Mouse (Mus musculus) cerebellum, adult (tissue): ENCODE data around the gene Otud7b.

Experiments used
- ATAC-seq: cut with Nextera tagmentation; 2 replicates; pipeline ENCODE4 v1.9.2; 2017; ENCODE audit warnings: mild to moderate bottlenecking, moderate library complexity, mixed read lengths; ENCODE audit not compliant: insufficient number of reproducible peaks, low FRiP score, low TSS enrichment

The Otud7b gene

DNA sequence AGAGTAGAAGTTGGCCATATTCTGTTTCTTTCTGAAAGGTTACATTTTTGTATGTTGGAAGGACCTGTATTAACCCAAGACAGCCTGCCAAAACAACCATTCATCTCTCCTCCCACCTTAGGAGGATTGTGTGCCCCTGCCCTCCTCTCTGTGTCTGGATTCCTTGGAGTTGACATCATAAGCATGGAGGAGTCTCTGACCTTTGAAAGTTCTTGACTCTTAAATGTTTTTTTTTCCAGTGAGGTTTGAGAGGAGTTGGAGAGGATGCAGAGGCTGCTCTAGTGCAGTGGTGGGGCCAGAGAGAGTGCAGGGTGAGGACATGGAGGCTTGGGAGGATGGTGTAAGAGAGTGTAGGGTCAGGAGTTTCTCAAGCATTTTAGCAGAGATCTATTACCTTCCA is 23.8 kb downstream of the Otud7b start:
- no peak for ATAC-seq

DNA sequence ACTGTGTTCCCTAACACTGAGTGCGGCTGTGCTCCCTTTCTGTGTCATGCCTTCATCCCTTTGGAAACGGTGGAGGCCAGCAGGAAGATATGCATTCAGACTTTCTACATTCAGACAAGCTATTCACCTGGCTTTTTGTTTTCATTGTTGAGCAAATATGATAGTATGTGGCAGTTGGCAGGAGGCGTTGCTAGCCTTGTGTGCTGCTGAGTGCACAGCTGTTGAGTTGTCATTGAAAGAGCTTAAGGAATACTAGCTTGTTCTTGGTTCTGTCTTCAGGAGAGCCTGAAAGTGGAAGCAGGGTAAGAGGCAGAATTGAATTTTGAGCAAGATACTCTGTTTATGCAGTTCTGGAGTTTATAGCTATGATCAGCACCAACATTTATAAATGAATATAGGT is 28.2 kb downstream of the Otud7b start:
- no peak for ATAC-seq

- ATAC-seq = no peak
Measured at GRCm38 (mm10) chr3:96133327-96133905, 29.1 kb downstream of the Otud7b start.

GRCm38 (mm10) chr3:96135011-96135410 is 30.7 kb downstream of the Otud7b start:
- no peak for ATAC-seq

- no peak for ATAC-seq
Measured at GRCm38 (mm10) chr3:96147950-96148349, 43.6 kb downstream of the Otud7b start.

DNA sequence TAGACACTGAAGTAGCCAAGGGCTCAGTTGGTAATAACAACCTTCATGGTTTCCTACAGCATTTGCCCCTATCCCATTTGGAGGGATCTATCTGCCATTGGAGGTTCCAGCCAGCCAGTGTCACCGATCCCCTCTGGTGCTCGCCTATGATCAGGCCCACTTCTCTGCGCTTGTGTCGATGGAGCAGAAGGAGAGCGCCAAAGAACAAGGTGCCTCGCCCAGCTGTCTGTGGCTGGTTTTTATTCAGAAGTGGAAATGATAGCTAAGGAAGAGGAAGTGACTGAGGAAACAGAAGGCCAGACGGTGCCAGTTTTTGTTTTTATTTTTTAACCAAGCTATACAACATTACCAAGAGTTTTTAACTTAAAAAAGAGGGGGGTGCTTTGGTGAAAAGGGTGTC is 47.5 kb downstream of the Otud7b start:
- ATAC-seq = no peak

- ATAC-seq = no peak
Measured at GRCm38 (mm10) chr3:96152611-96153010, 48.3 kb downstream of the Otud7b start.

DNA sequence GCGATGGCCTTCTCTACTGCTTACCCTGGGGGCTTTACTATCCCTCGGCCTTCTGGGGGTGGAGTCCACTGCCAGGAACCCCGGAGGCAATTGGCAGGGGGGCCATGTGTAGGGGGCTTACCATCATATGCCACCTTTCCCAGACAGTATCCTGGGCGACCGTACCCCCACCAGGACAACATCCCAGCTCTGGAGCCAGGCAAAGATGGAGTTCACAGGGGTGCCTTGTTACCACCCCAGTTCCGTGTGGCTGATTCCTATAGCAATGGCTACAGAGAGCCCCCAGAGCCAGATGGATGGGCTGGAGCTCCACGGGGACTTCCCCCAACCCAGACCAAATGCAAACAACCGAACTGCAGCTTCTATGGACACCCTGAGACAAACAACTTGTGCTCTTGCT is 51.2 kb downstream of the Otud7b start:
- ATAC-seq = no peak

- ATAC-seq = no peak
Measured at GRCm38 (mm10) chr3:96159820-96160219, 55.5 kb downstream of the Otud7b start.

DNA sequence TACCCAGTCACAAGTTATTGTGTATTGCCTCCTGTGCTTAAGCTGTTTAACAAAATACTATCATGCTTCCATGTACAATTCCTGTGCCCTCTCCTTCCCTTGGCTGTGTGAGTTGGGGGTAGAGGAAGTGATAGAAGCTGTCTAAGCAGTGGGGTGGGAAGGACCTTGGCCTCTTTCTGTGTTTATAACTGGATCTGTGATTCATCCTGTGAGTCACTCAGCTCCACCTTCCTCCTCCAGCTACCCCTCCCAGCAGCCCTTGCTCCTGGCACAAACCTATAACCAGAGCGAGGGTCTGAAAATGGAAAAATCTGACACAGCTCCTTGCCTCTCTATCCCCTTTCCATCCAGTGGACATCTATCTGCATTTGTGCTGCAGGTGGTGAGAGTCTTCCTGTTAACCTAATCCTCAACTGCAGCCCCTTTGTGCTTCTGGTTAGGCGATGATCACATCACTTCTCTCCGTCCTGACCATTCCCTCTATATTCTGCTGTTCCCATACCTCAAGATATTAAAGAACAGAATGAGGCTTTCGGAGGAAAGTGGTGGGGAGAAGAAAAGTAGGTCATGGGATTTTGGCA is 56.0 kb downstream of the Otud7b start:
- ATAC-seq = peak; percentile 27; the same call in 1 of the 2 replicates

DNA sequence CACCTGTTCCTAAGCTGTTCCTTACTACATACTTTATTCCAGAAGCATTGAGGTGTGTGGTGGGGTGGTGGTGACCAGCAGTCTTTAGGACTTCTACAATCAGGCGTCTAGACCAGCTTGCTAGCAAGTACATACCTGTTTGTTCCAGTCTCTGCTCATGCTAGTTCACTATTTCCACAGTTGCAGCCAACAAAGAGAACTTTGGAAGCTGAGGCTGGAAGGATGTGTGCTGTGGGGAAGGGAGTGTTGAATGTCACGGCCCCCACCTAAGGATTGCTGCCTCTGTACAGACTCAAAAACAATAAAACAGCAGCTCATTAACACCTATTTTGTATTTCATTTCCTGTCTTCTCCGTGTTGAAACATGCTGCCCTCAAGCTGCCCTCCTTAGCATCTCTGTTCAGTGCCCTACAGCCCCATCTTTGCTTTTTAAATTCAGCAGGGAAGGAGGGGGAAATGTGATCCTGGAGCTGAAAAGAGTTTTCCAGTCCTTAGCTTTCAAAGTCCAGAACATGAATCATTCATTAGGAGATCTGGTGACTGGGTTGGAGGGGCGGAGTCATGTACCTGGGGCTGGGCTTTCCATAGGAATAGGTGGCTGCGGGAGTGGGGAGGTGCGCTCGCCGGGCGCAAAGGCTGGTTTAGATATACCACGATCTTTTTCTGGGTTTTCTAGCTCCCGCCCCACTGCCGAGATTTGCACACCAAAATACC is 56.6 kb downstream of the Otud7b start:
- peak; percentile 68; the same call in 1 of the 2 replicates for ATAC-seq

GRCm38 (mm10) chr3:96161869-96162840 is 57.8 kb downstream of the Otud7b start, which contains the start of gene Mtmr11:
Gene Mtmr11, plus strand, starts transcription at chr3:96162004.
- ATAC-seq = peak; percentile 37; the same call in 1 of the 2 replicates

- no peak for ATAC-seq
Measured at GRCm38 (mm10) chr3:96163040-96163439, 58.7 kb downstream of the Otud7b start.

GRCm38 (mm10) chr3:96168466-96169158 is 64.3 kb downstream of the Otud7b start:
- ATAC-seq = no peak

- no peak for ATAC-seq
Measured at GRCm38 (mm10) chr3:96170276-96170675, 65.9 kb downstream of the Otud7b start.

DNA sequence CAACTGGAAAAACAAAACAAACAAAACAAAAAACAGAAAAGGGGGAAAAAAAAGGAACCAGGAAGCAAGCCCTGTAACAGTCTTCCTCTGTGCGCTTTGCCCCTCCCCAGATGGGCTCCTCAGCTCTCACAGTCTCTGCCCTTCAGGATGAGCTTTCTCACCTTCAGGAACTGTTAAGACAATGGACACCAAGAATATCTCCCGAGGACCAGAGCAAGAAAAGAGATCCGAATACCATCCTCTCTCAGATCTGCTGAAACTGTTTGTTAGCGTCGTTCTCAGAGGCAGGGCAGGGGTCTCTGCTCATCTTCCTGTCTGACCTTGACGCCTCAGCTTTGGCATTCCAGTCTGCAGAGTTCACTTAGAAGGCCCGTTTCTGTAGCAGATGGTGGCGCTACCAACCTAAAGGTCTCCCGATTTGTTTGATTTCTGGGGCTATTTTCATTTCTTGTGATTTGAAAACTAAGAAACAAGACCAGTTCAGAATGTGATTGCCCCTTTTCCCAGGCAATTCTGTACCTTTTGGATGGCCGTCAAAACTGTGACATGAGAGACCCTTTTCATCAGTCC is 66.7 kb downstream of the Otud7b start:
- no peak for ATAC-seq

DNA sequence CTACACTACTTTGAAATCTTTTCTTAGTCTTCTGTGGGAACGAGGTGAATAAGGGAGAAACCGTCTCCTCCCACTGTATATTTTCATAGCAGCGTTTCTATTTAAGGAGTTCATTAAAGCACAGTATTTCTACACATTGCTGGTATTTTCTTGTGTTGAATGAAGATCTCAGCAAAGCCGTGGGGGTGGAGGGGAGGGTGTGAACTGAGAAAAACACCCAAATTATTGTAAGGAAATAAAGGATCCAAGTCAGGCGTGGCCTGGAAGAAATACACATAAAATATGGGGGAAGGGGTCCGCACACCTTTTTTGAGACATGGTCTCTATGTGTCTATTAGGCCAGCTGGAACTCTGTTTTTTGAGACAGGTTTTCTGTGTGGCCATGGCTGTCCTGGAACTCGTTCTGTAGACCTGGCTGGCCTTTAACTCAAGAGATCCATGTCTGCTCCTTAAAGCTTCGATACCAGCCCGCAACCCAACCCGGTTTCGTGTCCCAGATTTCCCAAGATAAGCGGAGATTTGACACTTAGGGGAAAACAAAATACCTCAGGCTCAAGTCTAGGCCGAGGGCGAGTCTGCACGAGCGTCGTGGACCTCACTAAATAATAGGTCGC is 67.4 kb downstream of the Otud7b start:
- ATAC-seq = no peak; the same call in 1 of the 2 replicates

DNA sequence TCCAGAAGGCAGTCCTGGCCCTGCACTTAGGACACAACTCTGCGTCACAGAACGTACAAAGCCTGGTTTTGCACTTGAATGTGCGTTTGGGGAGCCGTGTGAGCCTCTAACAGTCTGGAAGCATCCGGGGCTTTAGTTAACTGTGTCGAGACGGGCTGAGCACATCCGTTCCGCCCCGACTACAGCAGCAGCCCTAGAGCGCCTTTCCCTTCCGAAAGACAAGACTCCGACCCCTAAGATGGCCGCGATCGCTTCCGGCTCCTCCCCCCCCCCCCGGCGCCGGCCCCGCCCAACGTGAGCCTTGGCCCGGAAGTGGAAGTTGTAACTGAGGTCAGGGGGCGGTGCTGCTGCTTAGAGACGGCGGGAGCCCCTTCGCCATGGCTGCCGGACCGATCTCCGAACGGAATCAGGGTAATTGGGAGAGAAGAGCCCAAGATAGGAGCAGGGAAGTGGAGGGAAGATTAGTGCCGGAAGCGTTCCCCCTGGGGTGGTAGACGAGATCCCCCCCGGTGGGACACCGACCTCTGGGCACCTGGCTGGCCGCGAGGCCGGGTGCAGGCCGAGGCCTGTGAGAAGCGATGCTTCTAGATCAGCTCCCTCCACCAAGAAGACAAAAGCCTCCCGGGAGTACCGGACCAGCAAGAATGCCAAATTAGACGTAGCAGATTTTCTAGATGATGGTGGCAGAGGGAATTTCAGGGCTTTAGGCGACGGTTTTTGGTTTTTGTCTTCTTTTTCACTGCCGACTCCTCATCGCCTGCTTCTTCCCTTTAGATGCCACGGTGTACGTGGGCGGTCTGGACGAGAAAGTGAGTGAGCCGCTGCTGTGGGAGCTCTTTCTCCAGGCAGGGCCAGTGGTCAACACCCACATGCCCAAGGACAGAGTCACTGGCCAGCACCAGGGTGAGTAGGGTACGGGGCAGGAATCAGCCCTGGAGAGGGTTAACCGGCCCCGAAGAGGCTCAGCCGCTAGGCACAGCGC is 68.2 kb downstream of the Otud7b start, which contains the start of gene Sf3b4:
Gene Sf3b4 (plus strand): TSS at position 136 of the 982 bp plus-strand sequence.
- peak; percentile 84 for ATAC-seq
